Mouse (Mus musculus): ENCODE results near the gene Tmem200b. TPM values are rescaled to one million over a fixed set of nuclear protein-coding genes. Genes with fewer than 3 reads are reported as not detected.

Tmem200b gene
- total RNA-seq, 1 experiment = 1.8 TPM

DNA sequence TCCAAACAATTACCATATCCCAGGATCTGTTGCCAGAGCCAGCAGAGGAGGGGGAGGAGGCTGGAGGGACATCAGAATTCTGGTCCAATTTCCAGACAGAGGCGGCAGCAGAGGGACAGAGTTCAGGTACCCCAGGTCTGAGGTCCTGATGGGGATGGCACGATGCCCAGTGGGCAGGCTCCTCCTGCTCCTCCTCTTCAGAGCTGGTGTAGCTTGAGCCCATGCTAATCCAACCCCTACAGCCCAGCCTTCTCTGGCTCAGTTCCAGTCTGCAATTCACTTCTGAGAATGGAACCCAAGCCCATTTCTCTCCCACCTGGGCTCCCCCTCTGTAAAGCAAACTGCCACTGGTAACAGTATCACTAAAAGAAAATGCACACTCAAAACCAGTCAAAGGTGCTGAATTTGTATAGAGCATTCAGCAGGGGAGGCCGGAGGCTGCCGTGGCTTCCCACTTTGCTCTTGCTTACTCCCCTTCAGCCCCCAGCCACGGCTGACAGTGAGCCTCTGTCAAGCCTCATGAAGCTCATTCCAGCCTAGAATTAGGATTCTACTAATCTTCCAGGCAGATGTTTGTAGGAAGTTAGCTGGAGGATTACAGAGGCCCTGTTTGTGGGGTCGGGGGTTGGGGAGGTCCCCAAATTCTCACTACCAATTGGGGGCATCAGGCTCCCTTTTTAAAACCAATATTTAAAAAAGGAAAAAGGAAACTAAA is 2.7 kb downstream of the Tmem200b start:
- Histone ChIP-seq H3K27ac (ENCODE audit: insufficient read depth, low read depth, low read length, poor library complexity, severe bottlenecking) (no peak overlapping the region), H3K4me1 (ENCODE audit: control insufficient read depth in 2 of 2, insufficient read depth in 2 of 2, low read length in 2 of 2, poor library complexity in 1 of 2) (0 out of 4 replicates have a peak, but pooled peaks cover 0 to 5% of the 10 kb centered on the region in 2 experiments), H3K9me3 (ENCODE audit: control insufficient read depth, insufficient read depth, low read depth, low read length) (no peaks in the 10 kb centered on the region), H3K36me3 (ENCODE audit: control insufficient read depth, insufficient read depth, low read length, poor library complexity, severe bottlenecking) (peaks cover 8% of the 10 kb centered on the region; the same call in 1 of the 2 replicates), H3K9ac (ENCODE audit: insufficient read depth, low read depth, low read length, poor library complexity, severe bottlenecking) (no peak overlapping the region), H3K4me3 (ENCODE audit: insufficient read depth in 1 of 2, low read depth in 1 of 2, low read length in 2 of 2, poor library complexity in 1 of 2, severe bottlenecking in 1 of 2) (no peak overlapping the region)
- in situ Hi-C loops (cut with MboI; ENCODE audit: low sequenced_read_pairs in 2 of 2, unreplicated experiment in 2 of 2) = no loop called here
- no peak for TF ChIP-seq ZNF384 (IDR thresholded peaks at IDR 0.05; ENCODE audit: low read depth, low read length)
- no peak for TF ChIP-seq HCFC1 (IDR thresholded peaks at IDR 0.05; ENCODE audit: borderline replicate concordance, insufficient read depth, low read length)
- no peak for TF ChIP-seq CHD2 (IDR thresholded peaks at IDR 0.05; ENCODE audit: low read depth, low read length)
- no peak for TF ChIP-seq MAFK (IDR thresholded peaks at IDR 0.05; ENCODE audit: insufficient read depth, low read depth, low read length)
- TF ChIP-seq ZC3H11A (IDR thresholded peaks at IDR 0.05; ENCODE audit: borderline replicate concordance, low read depth, low read length) = no peak
- no peak for DNase-seq (ENCODE audit: low read depth, low spot score)

DNA sequence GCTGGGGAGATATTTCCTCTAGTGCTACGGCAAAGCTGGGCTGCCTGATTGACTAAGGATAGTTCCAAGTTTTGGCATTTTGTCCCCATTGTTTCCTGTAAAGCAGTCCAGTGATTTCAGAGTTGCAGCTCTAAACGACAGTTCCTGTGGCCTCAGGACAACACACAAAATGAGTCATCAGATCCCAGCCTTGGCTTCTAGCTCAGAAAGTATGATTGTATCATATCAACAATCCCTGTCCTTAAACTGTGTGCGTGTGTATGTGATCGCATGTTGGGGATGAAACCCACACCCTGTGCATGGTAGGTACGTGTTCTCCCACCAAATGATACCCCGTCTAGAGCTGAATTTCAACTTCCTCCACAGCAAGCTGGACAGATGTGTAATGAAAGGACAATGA is 7.6 kb downstream of the Tmem200b start:
- Histone ChIP-seq H3K27ac (ENCODE audit: insufficient read depth, low read depth, low read length, poor library complexity, severe bottlenecking) (no peak overlapping the region), H3K4me1 (ENCODE audit: control insufficient read depth in 2 of 2, insufficient read depth in 2 of 2, low read length in 2 of 2, poor library complexity in 1 of 2) (no peaks in the 10 kb centered on the region), H3K9me3 (ENCODE audit: control insufficient read depth, insufficient read depth, low read depth, low read length) (no peaks in the 10 kb centered on the region), H3K9ac (ENCODE audit: insufficient read depth, low read depth, low read length, poor library complexity, severe bottlenecking) (no peak overlapping the region), H3K36me3 (ENCODE audit: control insufficient read depth, insufficient read depth, low read length, poor library complexity, severe bottlenecking) (peaks cover 11% of the 10 kb centered on the region; the same call in 1 of the 2 replicates), H3K4me3 (ENCODE audit: insufficient read depth in 1 of 2, low read depth in 1 of 2, low read length in 2 of 2, poor library complexity in 1 of 2, severe bottlenecking in 1 of 2) (no peak overlapping the region)
- TF ChIP-seq HCFC1 (IDR thresholded peaks at IDR 0.05; ENCODE audit: borderline replicate concordance, insufficient read depth, low read length) (no peak), MAFK (IDR thresholded peaks at IDR 0.05; ENCODE audit: insufficient read depth, low read depth, low read length) (no peak), CHD2 (IDR thresholded peaks at IDR 0.05; ENCODE audit: low read depth, low read length) (no peak), ZC3H11A (IDR thresholded peaks at IDR 0.05; ENCODE audit: borderline replicate concordance, low read depth, low read length) (no peak), ZNF384 (IDR thresholded peaks at IDR 0.05; ENCODE audit: low read depth, low read length) (no peak)
- in situ Hi-C loops (cut with MboI; ENCODE audit: low sequenced_read_pairs in 2 of 2, unreplicated experiment in 2 of 2) = no loop called here
- DNase-seq (ENCODE audit: low read depth, low spot score) = no peak

DNA sequence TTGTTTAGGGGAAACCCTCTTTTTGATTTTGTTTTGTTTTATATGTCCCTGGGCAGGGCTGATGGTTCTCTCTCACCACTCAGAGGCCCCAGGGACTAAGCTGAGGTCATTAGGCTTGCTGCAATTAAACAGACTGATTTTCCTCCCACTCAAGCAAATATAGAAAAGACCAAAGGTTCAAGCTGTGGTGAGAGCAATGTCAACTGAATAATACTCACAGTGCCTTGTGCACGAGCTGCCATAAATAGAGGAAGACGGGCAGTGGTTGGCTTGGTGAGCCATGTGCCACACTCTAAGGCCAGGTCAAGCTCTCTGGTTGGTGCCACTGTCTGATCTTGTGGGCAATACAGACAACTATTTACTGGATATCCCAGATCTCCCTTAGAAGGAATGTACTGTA is 17.9 kb downstream of the Tmem200b start:
- Histone ChIP-seq H3K9ac (ENCODE audit: insufficient read depth, low read depth, low read length, poor library complexity, severe bottlenecking) (no peak overlapping the region), H3K36me3 (ENCODE audit: control insufficient read depth, insufficient read depth, low read length, poor library complexity, severe bottlenecking) (no peaks in the 10 kb centered on the region; the same call in 1 of the 2 replicates), H3K9me3 (ENCODE audit: control insufficient read depth, insufficient read depth, low read depth, low read length) (no peaks in the 10 kb centered on the region), H3K27ac (ENCODE audit: insufficient read depth, low read depth, low read length, poor library complexity, severe bottlenecking) (no peak overlapping the region), H3K4me1 (ENCODE audit: control insufficient read depth in 2 of 2, insufficient read depth in 2 of 2, low read length in 2 of 2, poor library complexity in 1 of 2) (no peaks in the 10 kb centered on the region), H3K4me3 (ENCODE audit: insufficient read depth in 1 of 2, low read depth in 1 of 2, low read length in 2 of 2, poor library complexity in 1 of 2, severe bottlenecking in 1 of 2) (no peak overlapping the region)
- in situ Hi-C loops (cut with MboI; ENCODE audit: low sequenced_read_pairs in 2 of 2, unreplicated experiment in 2 of 2) = no loop called here
- no peak for DNase-seq (ENCODE audit: low read depth, low spot score)
- TF ChIP-seq HCFC1 (IDR thresholded peaks at IDR 0.05; ENCODE audit: borderline replicate concordance, insufficient read depth, low read length) (no peak), CHD2 (IDR thresholded peaks at IDR 0.05; ENCODE audit: low read depth, low read length) (no peak), ZC3H11A (IDR thresholded peaks at IDR 0.05; ENCODE audit: borderline replicate concordance, low read depth, low read length) (no peak), MAFK (IDR thresholded peaks at IDR 0.05; ENCODE audit: insufficient read depth, low read depth, low read length) (no peak), ZNF384 (IDR thresholded peaks at IDR 0.05; ENCODE audit: low read depth, low read length) (no peak)

DNA sequence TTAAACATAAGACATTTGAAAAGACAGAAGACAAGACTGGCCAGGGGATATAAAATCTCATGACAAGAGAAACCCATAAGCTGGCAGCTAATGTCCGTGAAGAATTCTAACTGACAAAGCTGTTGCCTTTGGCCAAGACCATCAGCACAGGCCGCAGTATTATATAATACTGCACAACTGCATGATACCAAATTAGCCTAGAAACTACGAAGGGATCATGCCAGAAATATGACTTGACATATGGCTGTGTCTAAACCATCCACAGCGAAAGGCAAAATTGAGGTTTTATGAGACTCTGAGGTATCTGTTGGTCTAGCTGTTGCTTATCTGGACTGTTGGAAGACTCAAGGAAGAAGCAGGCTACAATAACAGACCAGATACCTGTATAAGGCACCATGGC is 19.3 kb downstream of the Tmem200b start:
- H3K9ac ChIP-seq (ENCODE audit: insufficient read depth, low read depth, low read length, poor library complexity, severe bottlenecking) = no peak overlapping the region
- H3K36me3 ChIP-seq (ENCODE audit: control insufficient read depth, insufficient read depth, low read length, poor library complexity, severe bottlenecking) = no peaks in the 10 kb centered on the region
- no peak overlapping the region for H3K27ac ChIP-seq (ENCODE audit: insufficient read depth, low read depth, low read length, poor library complexity, severe bottlenecking)
- no peaks in the 10 kb centered on the region for H3K9me3 ChIP-seq (ENCODE audit: control insufficient read depth, insufficient read depth, low read depth, low read length)
- H3K4me1 ChIP-seq (ENCODE audit: control insufficient read depth in 2 of 2, insufficient read depth in 2 of 2, low read length in 2 of 2, poor library complexity in 1 of 2) = no peaks in the 10 kb centered on the region
- in situ Hi-C loops (cut with MboI; ENCODE audit: low sequenced_read_pairs in 2 of 2, unreplicated experiment in 2 of 2) = no loop called here
- no peak for DNase-seq (ENCODE audit: low read depth, low spot score)
- H3K4me3 ChIP-seq (ENCODE audit: insufficient read depth in 1 of 2, low read depth in 1 of 2, low read length in 2 of 2, poor library complexity in 1 of 2, severe bottlenecking in 1 of 2) = no peak overlapping the region
- TF ChIP-seq CHD2 (IDR thresholded peaks at IDR 0.05; ENCODE audit: low read depth, low read length) (no peak), HCFC1 (IDR thresholded peaks at IDR 0.05; ENCODE audit: borderline replicate concordance, insufficient read depth, low read length) (no peak), ZC3H11A (IDR thresholded peaks at IDR 0.05; ENCODE audit: borderline replicate concordance, low read depth, low read length) (no peak), MAFK (IDR thresholded peaks at IDR 0.05; ENCODE audit: insufficient read depth, low read depth, low read length) (no peak), ZNF384 (IDR thresholded peaks at IDR 0.05; ENCODE audit: low read depth, low read length) (no peak)
